9 mouse cellular contexts compared by ENCODE assay signal in the genomic region with DNA sequence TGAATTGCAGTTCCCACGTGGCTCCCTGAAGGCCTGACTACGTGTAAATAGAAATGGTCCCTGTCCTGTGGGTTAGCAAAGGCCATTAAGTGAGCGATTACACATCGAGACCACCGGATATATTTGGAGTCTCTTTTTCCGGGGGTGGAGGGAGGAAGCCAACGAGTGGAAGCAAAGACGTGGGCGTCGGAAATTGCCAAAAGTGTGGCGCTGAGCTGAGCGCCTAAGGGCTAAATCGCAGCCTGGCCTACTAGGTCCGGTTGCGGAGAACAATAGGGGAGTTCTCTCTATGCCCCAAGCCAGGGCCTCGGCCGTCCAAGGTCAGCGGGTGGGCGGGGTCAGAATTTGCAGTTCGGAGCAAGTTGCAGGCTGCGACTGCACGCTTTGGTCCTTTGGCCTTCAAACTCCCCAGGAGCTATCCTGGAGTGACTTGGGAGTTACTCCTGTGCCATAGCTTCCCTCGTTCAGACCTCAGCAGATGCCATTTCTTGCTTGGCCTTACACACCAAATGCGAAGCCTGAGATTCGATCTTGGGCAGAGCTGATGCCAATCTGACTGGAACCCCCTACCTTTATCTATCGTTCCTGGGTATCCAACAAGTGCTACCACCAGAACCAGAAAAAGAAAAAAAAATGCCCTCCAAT. TPM values are rescaled to one million over a fixed set of nuclear protein-coding genes. Genes with fewer than 3 reads are reported as not detected.
DNase-seq lines count a peak whose midpoint lies in the region; ATAC-seq and TF ChIP-seq lines count a peak whose summit lies in the region.
"Had no signal": no experiment of that assay in that cellular context is flagged by ENCODE, and none has a peak within 500 bp of the region (broad histone marks: within the 10 kb centered on the region; RNA-seq: fewer than 3 reads in every experiment).

No protein-coding gene starts in this region.

- intact Hi-C loops in gastrocnemius, postnatal 14 days (cut with DNase I; ENCODE audit: low total_unique reads), result loop anchor here (5.0 to 10.0 kb wide), 2 partner anchors 150 to 793 kb away; a partner anchor contains a TSS

- H3K9ac ChIP-seq in heart, embryonic 14.5 days (ENCODE audit: low read length), result no peak overlapping the region
- no peak overlapping the region for H3K9ac ChIP-seq in intestine, postnatal 0 days (ENCODE audit: low read depth, low read length)
- H3K9ac ChIP-seq in midbrain, embryonic 14.5 days (replicated peaks; ENCODE audit: low read length), result no peak overlapping the region

- 7% methylated on average over 26 of the region's 26 CpGs for WGBS in heart, embryonic 14.5 days
- WGBS in intestine, postnatal 0 days, result 12% methylated on average over 26 of the region's 26 CpGs
- WGBS in midbrain, embryonic 14.5 days, result 10% methylated on average over 26 of the region's 26 CpGs

- no peak for DNase-seq in heart, adult 9 months (ENCODE audit: low spot score in 2 of 2)
- no peak for DNase-seq in midbrain, embryonic 14.5 days
- DNase-seq in cerebellum, adult 8-10 months, result no peak
- DNase-seq in urinary bladder, adult 18-20 months (ENCODE audit: low spot score in 2 of 2), result no peak
- DNase-seq in gastrocnemius, postnatal 14 days, result no peak

- ATAC-seq in heart, embryonic 14.5 days (ENCODE audit: insufficient number of reproducible peaks, insufficient read depth, low FRiP score, low read depth), result no peak
- no peak for ATAC-seq in intestine, postnatal 0 days
- no peak for ATAC-seq in midbrain, embryonic 14.5 days (ENCODE audit: low FRiP score, low TSS enrichment)

- H3K9me3 ChIP-seq in heart, embryonic 14.5 days (ENCODE audit: control insufficient read depth, low read length), result no peaks in the 10 kb centered on the region
- no peaks in the 10 kb centered on the region for H3K9me3 ChIP-seq in intestine, postnatal 0 days (ENCODE audit: control insufficient read depth)
- no peaks in the 10 kb centered on the region for H3K9me3 ChIP-seq in midbrain, embryonic 14.5 days (ENCODE audit: control insufficient read depth, low read length)

- H3K27me3 ChIP-seq in heart, embryonic 14.5 days (ENCODE audit: control insufficient read depth, insufficient read depth, low read length), result peaks cover 57% of the 10 kb centered on the region
- H3K27me3 ChIP-seq in intestine, postnatal 0 days (replicated peaks; ENCODE audit: control insufficient read depth, insufficient read depth, low read length), result peaks cover 64% of the 10 kb centered on the region
- H3K27me3 ChIP-seq in midbrain, embryonic 14.5 days (ENCODE audit: control insufficient read depth, insufficient read depth, low read length), result peaks cover 40% of the 10 kb centered on the region; the same call in 1 of the 2 replicates

- no peak for TF ChIP-seq CTCF in bone marrow macrophage, adult 2 months (IDR thresholded peaks at IDR 0.05; ENCODE audit: low read depth, low read length)
- TF ChIP-seq CTCF in intestine, postnatal 0 days (IDR thresholded peaks at IDR 0.05; ENCODE audit: low read depth), result no peak

- no peak overlapping the region for H3K27ac ChIP-seq in heart, embryonic 14.5 days (replicated peaks in 1 of 2; ENCODE audit: control insufficient read depth in 1 of 2, insufficient read depth in 1 of 2, low read depth in 2 of 2, low read length in 2 of 2)
- no peak overlapping the region for H3K27ac ChIP-seq in bone marrow macrophage, adult 2 months (ENCODE audit: insufficient read depth, low read depth, low read length)
- H3K27ac ChIP-seq in intestine, postnatal 0 days (ENCODE audit: low read depth, low read length), result no peak overlapping the region
- no peak overlapping the region for H3K27ac ChIP-seq in midbrain, embryonic 14.5 days (replicated peaks; ENCODE audit: low read depth, low read length)
- H3K27ac ChIP-seq: macrophage had no signal

- TF ChIP-seq POLR2A in bone marrow macrophage, adult 2 months (IDR thresholded peaks at IDR 0.05; ENCODE audit: borderline replicate concordance, low read depth, low read length), result no peak

- H3K4me1 ChIP-seq in heart, embryonic 14.5 days (ENCODE audit: control insufficient read depth in 2 of 2, insufficient read depth in 2 of 2, low read length in 2 of 2), result peaks cover 13 to 35% of the 10 kb centered on the region in 2 experiments; a peak in 3 of 4 replicates
- peaks cover 6% of the 10 kb centered on the region for H3K4me1 ChIP-seq in bone marrow macrophage, adult 2 months (ENCODE audit: control insufficient read depth, insufficient read depth, low read length)
- H3K4me1 ChIP-seq in intestine, postnatal 0 days (replicated peaks; ENCODE audit: control insufficient read depth, insufficient read depth, low read length), result peaks cover 5% of the 10 kb centered on the region; the same call in 1 of the 2 replicates
- H3K4me1 ChIP-seq in midbrain, embryonic 14.5 days (ENCODE audit: control insufficient read depth, insufficient read depth, low read length), result peaks cover 8% of the 10 kb centered on the region; the same call in 1 of the 2 replicates

- H3K4me3 ChIP-seq in heart, embryonic 14.5 days (ENCODE audit: control insufficient read depth in 1 of 2, insufficient read depth in 1 of 2, low read depth in 1 of 2, low read length in 2 of 2), result peak overlapping the region in 1 of 2 experiments; percentile 39; a peak in 2 of 4 replicates
- H3K4me3 ChIP-seq in bone marrow macrophage, adult 2 months (ENCODE audit: insufficient read depth, low read length), result peak overlapping the region; percentile 59; the same call in 1 of the 2 replicates
- H3K4me3 ChIP-seq in intestine, postnatal 0 days (ENCODE audit: low read depth, low read length), result no peak overlapping the region
- H3K4me3 ChIP-seq in midbrain, embryonic 14.5 days (replicated peaks; ENCODE audit: low read depth, low read length), result no peak overlapping the region

- peak overlapping the region; percentile 95 for H3K4me2 ChIP-seq in heart, embryonic 14.5 days (ENCODE audit: low read length)
- 0 out of 2 replicates have a peak overlapping the region, but pooled peaks have one; percentile 24 for H3K4me2 ChIP-seq in intestine, postnatal 0 days (replicated peaks; ENCODE audit: low read depth)
- H3K4me2 ChIP-seq in midbrain, embryonic 14.5 days (ENCODE audit: low read length), result peak overlapping the region; percentile 91

- H3K36me3 ChIP-seq in heart, embryonic 14.5 days (ENCODE audit: control insufficient read depth, insufficient read depth, low read length), result no peaks in the 10 kb centered on the region
- H3K36me3 ChIP-seq in intestine, postnatal 0 days (ENCODE audit: control insufficient read depth, insufficient read depth), result no peaks in the 10 kb centered on the region
- H3K36me3 ChIP-seq in midbrain, embryonic 14.5 days (ENCODE audit: control insufficient read depth, insufficient read depth, low read length), result no peaks in the 10 kb centered on the region

RNA-seq across cellular contexts. Expression of a gene that starts 2.3 kb away (rescaled TPM):
- 2.2 and 2.6 TPM in 2 replicates for polyA plus RNA-seq in heart, embryonic 14.5 days (2014; fragmentation: Nextera tagmentation; extraction: Ambion mirVana)
- polyA plus RNA-seq in bone marrow macrophage, adult 2 months (2012; ENCODE audit: insufficient read depth, insufficient read length, missing spikeins), result not detected in 2 replicates
- 2.5 and 2.6 TPM in 2 replicates for polyA plus RNA-seq in intestine, postnatal 0 days (2015; fragmentation: Nextera tagmentation; extraction: Ambion mirVana)
- polyA plus RNA-seq in midbrain, embryonic 14.5 days (2014; fragmentation: Nextera tagmentation; extraction: Ambion mirVana), result 12.6 and 18.0 TPM in 2 replicates
- under 1 TPM; 0.35 to 0.62 TPM for total RNA-seq in gastrocnemius, postnatal 14 days (2021)

Comparison
In these comparisons a context has a peak if more than half of its experiments do, and no peak if none do; other contexts are left out.
1. H3K4me2 ChIP-seq: peak in every context shown above with its lines; median percentile 95 in heart, embryonic 14.5 days; 91 in midbrain, embryonic 14.5 days; 24 in intestine, postnatal 0 days.